Mouse (Mus musculus) megakaryocyte-erythroid progenitor cell, adult 5-6 weeks (primary cell): ENCODE measurements around the gene Tmem135. TPM values are rescaled to one million over a fixed set of nuclear protein-coding genes. Genes with fewer than 3 reads are reported as not detected.
A peak's percentile ranks its signal among the peaks of the same experiment; 100 is the strongest.

Experiments
- ATAC-seq: replicated peaks from 2 replicates; pipeline ENCODE4 v1.8.0; 2016; ENCODE audit warnings: mild to moderate bottlenecking, inconsistent platforms; ENCODE audit not compliant: severe bottlenecking, poor library complexity, low FRiP score, low TSS enrichment
- total RNA-seq, 2 experiments: library from RNA; stranded (forward) in 1 of 2; stranded (reverse) in 1 of 2; fragments of 200-1000, 215-1000 nt in 1 of 2; fragments of >200 nt in 1 of 2; fragmentation: Nextera tagmentation in 1 of 2; gene quantifications; 2 replicates each; pipeline ENCODE4 v1.2.3; 2014 to 2017

Gene Tmem135
- total RNA-seq, 2 experiments from 2014 or later = 19.1 to 21.9 TPM

GRCm38 (mm10) chr7:89282664-89283063 lies 121.4 kb downstream of the Tmem135 start:
- ATAC-seq = 0 out of 2 replicates have a peak, but pooled peaks have one; percentile 52

GRCm38 (mm10) chr7:89270438-89270837 lies 133.6 kb downstream of the Tmem135 start:
- peak; percentile 61; the same call in 1 of the 2 replicates for ATAC-seq

GRCm38 (mm10) chr7:89269826-89270225 lies 134.2 kb downstream of the Tmem135 start:
- no peak for ATAC-seq

- no peak for ATAC-seq
Observed at GRCm38 (mm10) chr7:89267542-89267941, 136.5 kb downstream of the Tmem135 start.

- no peak for ATAC-seq
Observed at GRCm38 (mm10) chr7:89266017-89266760, 137.8 kb downstream of the Tmem135 start.

GRCm38 (mm10) chr7:89260966-89261365 lies 143.1 kb downstream of the Tmem135 start:
- ATAC-seq = no peak

- no peak for ATAC-seq
Observed at GRCm38 (mm10) chr7:89258832-89259231, 145.2 kb downstream of the Tmem135 start.

- ATAC-seq = no peak
Observed at GRCm38 (mm10) chr7:89257871-89258502, 146.0 kb downstream of the Tmem135 start.

GRCm38 (mm10) chr7:89253772-89254171 lies 150.2 kb downstream of the Tmem135 start:
- no peak for ATAC-seq

GRCm38 (mm10) chr7:89253317-89253716 lies 150.7 kb downstream of the Tmem135 start:
- ATAC-seq = no peak

- ATAC-seq = no peak
Observed at GRCm38 (mm10) chr7:89251880-89252453, 152.1 kb downstream of the Tmem135 start.

GRCm38 (mm10) chr7:89248135-89248850 lies 155.7 kb downstream of the Tmem135 start:
- ATAC-seq = peak; percentile 61

GRCm38 (mm10) chr7:89247012-89247710 lies 156.9 kb downstream of the Tmem135 start:
- ATAC-seq = no peak

GRCm38 (mm10) chr7:89242565-89242964 lies 161.5 kb downstream of the Tmem135 start:
- ATAC-seq = peak; percentile 71; the same call in 1 of the 2 replicates

- peak; percentile 95 for ATAC-seq
Observed at GRCm38 (mm10) chr7:89242143-89242542, 161.9 kb downstream of the Tmem135 start.

GRCm38 (mm10) chr7:89239592-89239991 lies 164.4 kb downstream of the Tmem135 start:
- no peak for ATAC-seq

- ATAC-seq = no peak
Observed at GRCm38 (mm10) chr7:89236592-89236991, 167.4 kb downstream of the Tmem135 start.

GRCm38 (mm10) chr7:89235974-89236507 lies 168.0 kb downstream of the Tmem135 start:
- ATAC-seq = 0 out of 2 replicates have a peak, but pooled peaks have one; percentile 14
